Mouse (Mus musculus) hindbrain, embryonic 10.5 days (tissue): ENCODE measurements around the gene Tmem159. TPM values are rescaled to one million over a fixed set of nuclear protein-coding genes. Genes with fewer than 3 reads are reported as not detected.

Experiments
- DNase-seq: peaks from one replicate; pipeline ENCODE4 v3.0.0-alpha.2; 2017; ENCODE audit warnings: low spot score
- H3K27ac ChIP-seq: fragments of 300-500 bp; sonication (generic); 2 replicates; pipeline ENCODE4 v1.5.1; 2016; ENCODE audit warnings: mild to moderate bottlenecking, moderate library complexity
- H3K27me3 ChIP-seq: fragments of 300-500 bp; sonication (generic); 2 replicates; pipeline ENCODE4 v1.6.1; 2016; ENCODE audit warnings: mild to moderate bottlenecking; ENCODE audit not compliant: poor library complexity, insufficient read depth, severe bottlenecking
- H3K36me3 ChIP-seq: fragments of 300-500 bp; sonication (generic); 2 replicates; pipeline ENCODE4 v1.6.1; 2016; ENCODE audit warnings: mild to moderate bottlenecking, moderate library complexity
- H3K4me1 ChIP-seq: fragments of 300-500 bp; sonication (generic); replicated peaks from 2 replicates; pipeline ENCODE4 v1.6.1; 2016; ENCODE audit warnings: mild to moderate bottlenecking
- H3K4me3 ChIP-seq: fragments of 300-500 bp; sonication (generic); 2 replicates; pipeline ENCODE4 v1.5.1; 2016; ENCODE audit warnings: mild to moderate bottlenecking, moderate library complexity
- H3K9me3 ChIP-seq: fragments of 300-500 bp; sonication (generic); 2 replicates; pipeline ENCODE4 v1.6.1; 2016; ENCODE audit warnings: mild to moderate bottlenecking, moderate library complexity
- WGBS: fragments of 180-500 bp; shearing (Covaris S2); methylation state at CpG from one replicate; pipeline ENCODE4 v1.1.7; 2016; 5-methylcytosine and 5-hydroxymethylcytosine counted together
- polyA plus RNA-seq: library from polyadenylated mRNA; unstranded; fragments of >200 nt; fragmentation: Nextera tagmentation; extraction: Ambion mirVana; gene quantifications from 2 replicates; pipeline ENCODE4 v1.2.1, GENCODE M21; 2016

The Tmem159 gene
- 25.1 and 27.3 TPM in 2 replicates for polyA plus RNA-seq

DNA sequence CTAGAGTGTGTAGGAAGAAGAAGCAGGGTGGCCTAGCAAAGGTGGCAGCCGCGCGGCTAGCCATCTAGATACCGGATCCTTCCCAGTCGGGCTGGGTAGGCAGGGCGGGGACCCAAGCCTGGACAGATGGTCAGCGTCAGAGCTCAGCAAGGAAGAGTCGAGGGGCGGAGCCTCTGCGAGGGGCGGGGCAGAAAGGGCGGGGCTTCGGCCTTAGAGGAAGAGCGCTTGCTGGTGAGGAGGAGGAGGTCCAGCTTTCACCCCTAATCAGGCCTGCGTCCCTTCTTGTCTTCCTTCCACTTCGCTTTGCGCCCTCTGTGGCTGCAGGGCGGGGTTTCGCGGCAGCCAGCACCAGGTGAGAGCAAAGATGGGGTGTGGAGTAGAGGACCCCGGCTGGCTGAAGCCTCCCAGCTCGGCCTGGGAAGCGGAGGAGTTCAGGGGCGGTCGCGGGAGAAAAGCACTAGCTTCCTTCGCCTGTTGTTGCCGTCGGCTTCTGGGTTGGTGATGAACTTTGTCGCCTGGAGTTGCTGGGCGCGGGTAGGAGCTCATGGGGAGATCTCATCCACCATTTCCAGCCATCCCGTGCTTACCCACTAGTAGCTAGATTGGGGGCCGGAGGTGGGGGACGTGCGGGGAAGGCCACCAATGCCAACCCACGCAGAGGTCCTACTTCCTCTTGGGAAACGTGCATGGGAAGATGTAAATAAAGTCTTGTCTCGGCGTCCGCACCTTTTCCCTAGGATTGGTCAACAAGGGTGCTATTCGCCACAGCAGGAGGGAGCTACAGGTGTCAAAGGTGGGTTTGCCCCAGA is at the start of gene Tmem159:
Gene Tmem159 (plus strand): TSS at position 190 of the 809 bp plus-strand sequence.
- H3K4me3 ChIP-seq, result peak within 1 kb of the TSS; percentile 69
- H3K27me3 ChIP-seq, result no peaks in the 10 kb centered on the region
- WGBS, result 2% methylated on average over 42 of the region's 42 CpGs
- peaks cover 19% of the 10 kb centered on the region for H3K4me1 ChIP-seq
- peak; percentile 93 for DNase-seq
- H3K36me3 ChIP-seq, result 0 out of 2 replicates have a peak, but pooled peaks cover 3% of the 10 kb centered on the region
- no peaks in the 10 kb centered on the region for H3K9me3 ChIP-seq
- H3K27ac ChIP-seq, result peak within 1 kb of the TSS; percentile 84

DNA sequence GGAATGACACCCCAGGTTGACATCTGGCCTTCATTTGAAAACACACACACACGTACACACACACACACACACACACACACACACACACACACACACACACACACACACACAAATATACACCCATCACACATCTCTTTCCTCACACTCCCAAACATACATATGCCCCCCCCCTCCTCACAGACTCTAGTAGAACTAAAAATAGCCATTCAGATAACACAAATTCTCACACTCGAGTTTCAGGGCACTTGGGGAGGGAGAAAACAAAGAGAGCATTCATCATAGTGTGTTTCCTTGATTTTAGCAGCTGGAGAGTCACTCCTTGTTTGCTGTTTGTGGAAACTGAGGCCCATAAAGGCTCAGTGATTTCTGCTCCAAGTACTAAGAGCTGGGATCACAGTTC is 48.1 kb upstream of the Tmem159 start:
- 37% methylated on average over 2 of the region's 2 CpGs for WGBS
- DNase-seq, result no peak
- Histone ChIP-seq H3K36me3 (no peaks in the 10 kb centered on the region), H3K4me1 (no peaks in the 10 kb centered on the region), H3K4me3 (no peak overlapping the region), H3K27me3 (no peaks in the 10 kb centered on the region), H3K9me3 (no peaks in the 10 kb centered on the region), H3K27ac (no peak overlapping the region)

DNA sequence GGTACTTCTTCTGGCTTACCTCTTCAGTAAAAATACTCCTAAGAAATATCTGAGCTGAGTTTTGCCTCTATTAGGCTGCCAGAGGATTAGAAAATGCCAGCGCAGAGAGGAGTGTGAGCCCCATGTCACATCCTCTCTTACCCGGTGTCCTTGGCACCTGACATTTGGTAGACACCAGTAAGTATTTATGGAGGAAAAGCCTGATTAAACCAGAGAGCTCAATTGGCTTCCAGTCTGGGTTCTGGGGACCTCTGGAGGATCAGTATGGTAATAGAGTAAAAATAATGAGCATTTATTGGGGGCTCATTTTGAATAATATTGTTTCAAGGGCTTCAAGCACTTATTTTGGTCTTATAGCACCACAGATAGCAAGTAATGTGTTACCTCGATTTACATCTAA is 46.7 kb upstream of the Tmem159 start:
- DNase-seq, result no peak
- WGBS, result 87% methylated on average over 3 of the region's 3 CpGs

DNA sequence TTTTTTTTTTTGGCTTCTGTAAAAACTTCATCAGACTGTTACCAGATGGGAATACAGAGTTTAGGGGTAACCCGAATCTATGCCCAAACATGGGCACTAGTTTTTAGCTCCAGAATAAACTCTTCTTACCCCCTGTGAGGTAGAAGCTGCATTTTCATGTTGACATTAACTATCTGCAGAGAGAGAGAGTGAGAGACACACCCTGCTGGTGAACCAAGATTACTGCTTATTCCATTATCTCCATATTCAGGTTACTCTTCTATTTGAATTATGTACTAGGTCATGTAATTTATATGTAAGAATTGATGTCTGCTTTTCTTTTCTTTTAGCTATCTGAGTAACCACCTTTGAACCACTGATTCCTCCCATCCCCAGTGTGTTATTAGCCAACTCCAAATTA is 38.1 kb upstream of the Tmem159 start:
- no peak overlapping the region for H3K4me3 ChIP-seq
- WGBS, result 83% methylated on average over 1 of the region's 1 CpGs
- no peak overlapping the region for H3K27ac ChIP-seq
- DNase-seq, result no peak
- H3K9me3 ChIP-seq, result no peaks in the 10 kb centered on the region
- H3K27me3 ChIP-seq, result no peaks in the 10 kb centered on the region
- peaks cover 2% of the 10 kb centered on the region; the same call in 1 of the 2 replicates for H3K4me1 ChIP-seq
- H3K36me3 ChIP-seq, result no peaks in the 10 kb centered on the region

More for the DNA sequence above, 46.7 kb upstream of the Tmem159 start:
- H3K9me3 ChIP-seq, result no peaks in the 10 kb centered on the region
- no peaks in the 10 kb centered on the region for H3K4me1 ChIP-seq
- no peak overlapping the region for H3K4me3 ChIP-seq
- no peaks in the 10 kb centered on the region for H3K36me3 ChIP-seq
- H3K27ac ChIP-seq, result no peak overlapping the region
- no peaks in the 10 kb centered on the region for H3K27me3 ChIP-seq

DNA sequence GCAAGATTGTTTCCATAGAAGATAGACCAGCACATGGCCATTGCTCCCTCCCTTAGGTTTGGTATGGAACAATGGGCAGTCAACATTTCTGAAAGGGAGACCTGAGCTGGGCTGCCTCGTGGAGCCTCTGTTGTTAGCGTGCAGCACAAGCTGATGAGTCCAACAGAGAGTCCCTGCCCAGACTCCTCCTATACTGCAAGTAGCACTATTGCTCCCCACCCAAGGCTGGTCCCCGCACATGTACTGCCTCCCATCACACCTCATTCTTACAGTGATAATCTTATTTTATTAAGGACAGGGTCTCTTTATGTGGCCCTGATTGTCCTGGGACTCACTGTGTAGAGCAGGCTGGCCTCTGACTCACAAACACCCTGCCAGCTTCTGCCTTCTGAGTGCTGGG is 34.0 kb upstream of the Tmem159 start:
- 89% methylated on average over 3 of the region's 3 CpGs for WGBS
- Histone ChIP-seq H3K9me3 (no peaks in the 10 kb centered on the region), H3K4me3 (no peak overlapping the region), H3K27me3 (no peaks in the 10 kb centered on the region), H3K4me1 (peaks cover 8% of the 10 kb centered on the region; the same call in 1 of the 2 replicates), H3K36me3 (no peaks in the 10 kb centered on the region), H3K27ac (no peak overlapping the region)
- DNase-seq, result no peak

DNA sequence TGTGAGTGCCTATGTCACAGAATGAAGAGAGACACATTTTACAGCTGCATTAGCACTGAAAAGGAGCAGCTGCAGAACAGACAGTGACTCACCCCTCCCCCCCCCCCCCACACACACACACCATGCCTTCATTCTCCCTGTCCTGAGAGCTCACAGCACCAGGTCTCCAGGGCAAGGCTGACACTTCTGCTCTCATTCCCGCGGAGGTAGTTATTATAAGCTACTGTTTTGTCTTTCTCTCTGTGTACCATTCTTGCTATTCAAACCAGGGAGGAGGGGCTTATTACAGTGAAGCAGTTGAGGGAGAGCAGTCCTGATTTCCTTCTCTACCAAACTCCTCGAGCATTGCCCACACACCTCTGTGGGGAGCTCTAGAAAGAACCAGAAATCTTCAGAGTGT is 33.0 kb upstream of the Tmem159 start:
- Histone ChIP-seq H3K9me3 (no peaks in the 10 kb centered on the region), H3K27ac (no peak overlapping the region), H3K4me3 (no peak overlapping the region), H3K36me3 (no peaks in the 10 kb centered on the region), H3K4me1 (peaks cover 8% of the 10 kb centered on the region; the same call in 1 of the 2 replicates), H3K27me3 (no peaks in the 10 kb centered on the region)
- 38% methylated on average over 3 of the region's 3 CpGs for WGBS
- DNase-seq, result peak; percentile 15

DNA sequence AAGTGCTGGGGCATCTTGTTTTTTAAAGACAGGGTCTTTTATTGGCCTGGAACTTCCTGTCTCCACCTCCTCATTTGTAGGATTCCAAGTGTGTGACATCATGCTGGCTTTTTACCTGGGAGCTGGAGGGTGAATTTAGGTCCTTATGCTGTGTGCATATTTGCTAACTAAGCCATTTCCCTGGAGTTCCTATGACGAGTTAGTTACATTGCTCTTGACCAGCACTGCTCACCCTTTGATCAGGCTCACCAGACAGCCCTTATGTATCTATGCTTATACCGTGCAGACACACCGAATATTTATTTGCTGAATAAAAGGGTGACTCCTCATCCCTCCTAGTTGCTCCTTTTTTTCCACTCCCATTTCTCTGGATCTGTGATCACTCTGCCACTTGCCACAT is 22.0 kb upstream of the Tmem159 start:
- Histone ChIP-seq H3K4me3 (no peak overlapping the region), H3K27ac (no peak overlapping the region), H3K9me3 (no peaks in the 10 kb centered on the region), H3K27me3 (no peaks in the 10 kb centered on the region), H3K36me3 (no peaks in the 10 kb centered on the region), H3K4me1 (no peaks in the 10 kb centered on the region)
- 83% methylated on average over 3 of the region's 3 CpGs for WGBS
- no peak for DNase-seq

DNA sequence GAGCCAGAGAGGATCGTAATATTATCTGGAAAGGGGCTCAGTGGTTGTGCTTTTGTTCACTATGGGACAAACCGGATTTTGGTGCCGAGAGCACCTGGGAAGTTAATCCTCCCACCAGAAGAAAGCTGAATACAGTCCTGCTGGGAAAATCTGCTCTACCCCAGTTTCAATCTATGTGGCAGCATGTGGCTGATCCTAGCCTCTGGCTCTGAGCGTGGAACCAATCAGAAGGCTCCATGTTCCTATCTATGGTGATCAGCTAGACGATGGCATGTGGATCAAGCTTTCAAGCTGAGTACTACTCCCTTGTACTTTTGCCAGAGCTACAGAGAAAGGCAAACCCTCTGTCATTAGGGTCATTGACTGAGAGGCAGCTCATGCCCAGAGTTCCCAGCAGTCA is 9.1 kb upstream of the Tmem159 start:
- Histone ChIP-seq H3K27me3 (no peaks in the 10 kb centered on the region), H3K4me3 (no peak overlapping the region), H3K4me1 (0 out of 2 replicates have a peak, but pooled peaks cover 6% of the 10 kb centered on the region), H3K9me3 (no peaks in the 10 kb centered on the region), H3K36me3 (no peaks in the 10 kb centered on the region), H3K27ac (no peak overlapping the region)
- DNase-seq, result no peak
- WGBS, result 38% methylated on average over 5 of the region's 5 CpGs

DNA sequence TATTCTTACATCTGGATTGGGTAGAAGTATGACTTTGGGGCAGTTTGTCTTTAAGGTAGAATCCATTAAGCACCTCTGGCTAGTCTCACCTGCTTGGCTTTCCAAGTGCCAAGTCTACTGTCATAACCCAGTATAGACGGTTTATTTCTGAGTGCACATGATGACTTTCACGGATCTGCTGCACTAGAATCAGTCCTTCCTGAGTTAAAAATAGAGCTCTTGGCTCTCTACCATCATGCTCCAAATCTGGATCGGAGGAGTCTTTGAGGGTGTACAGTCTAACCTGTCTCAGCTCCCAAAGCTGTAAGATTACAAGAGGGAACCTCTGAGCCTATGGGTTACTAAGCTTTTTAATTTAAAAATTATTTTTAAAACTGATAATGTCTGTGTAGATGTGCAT is 7.9 kb upstream of the Tmem159 start:
- 0 out of 2 replicates have a peak, but pooled peaks cover 6% of the 10 kb centered on the region for H3K4me1 ChIP-seq
- H3K36me3 ChIP-seq, result no peaks in the 10 kb centered on the region
- DNase-seq, result no peak
- H3K27ac ChIP-seq, result no peak overlapping the region
- no peaks in the 10 kb centered on the region for H3K27me3 ChIP-seq
- 92% methylated on average over 3 of the region's 3 CpGs for WGBS
- no peaks in the 10 kb centered on the region for H3K9me3 ChIP-seq
- no peak overlapping the region for H3K4me3 ChIP-seq

DNA sequence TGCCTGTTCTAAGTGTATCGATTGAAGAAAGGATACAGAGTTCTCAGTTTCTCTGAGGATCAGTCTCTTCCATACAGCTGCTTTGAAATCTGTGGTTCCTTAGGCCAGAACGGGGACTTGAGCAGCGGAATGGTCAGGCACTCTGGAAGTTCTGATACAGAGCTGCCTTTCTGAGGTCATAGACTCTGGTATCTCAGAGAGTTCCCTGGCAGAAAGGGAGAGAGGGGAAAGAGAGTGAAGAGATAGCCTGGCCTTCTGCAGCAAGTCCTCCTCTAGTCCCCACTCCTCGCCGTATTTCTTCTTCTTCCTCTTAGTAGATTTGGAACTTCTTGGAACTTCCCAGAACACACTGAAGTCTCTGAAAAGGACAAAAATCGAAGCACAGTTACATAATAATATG is 7.0 kb upstream of the Tmem159 start, which contains the start of gene Dnah3:
Gene Dnah3 (minus strand): TSS at position 101 of the 400 bp plus-strand sequence.
- WGBS, result 87% methylated on average over 6 of the region's 6 CpGs

DNA sequence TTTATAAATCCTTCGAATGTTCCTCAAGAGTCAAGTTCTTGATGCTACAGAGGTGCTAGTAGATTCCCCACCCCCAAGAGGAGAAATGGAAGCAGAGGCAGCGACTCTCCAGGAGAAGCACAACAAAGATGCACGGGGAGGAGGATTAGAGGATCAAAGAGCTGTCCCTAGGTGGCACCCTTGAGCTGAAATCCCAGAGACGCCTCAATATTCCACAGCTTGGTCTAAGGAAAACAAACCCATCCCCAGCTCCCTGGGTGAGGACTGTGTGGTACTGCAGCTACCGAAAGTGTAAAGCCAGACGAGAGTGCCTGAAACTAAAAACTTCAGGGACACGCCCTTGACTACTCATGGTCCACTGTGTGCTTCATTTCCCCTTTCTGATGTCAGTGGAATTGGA is 4.3 kb upstream of the Tmem159 start:
- 10% methylated on average over 7 of the region's 7 CpGs for WGBS
- Histone ChIP-seq H3K36me3 (no peaks in the 10 kb centered on the region), H3K4me3 (no peak overlapping the region), H3K9me3 (no peaks in the 10 kb centered on the region), H3K4me1 (peaks cover 15% of the 10 kb centered on the region; the same call in 1 of the 2 replicates), H3K27me3 (no peaks in the 10 kb centered on the region), H3K27ac (no peak overlapping the region)
- peak; percentile 61 for DNase-seq

More for the DNA sequence above, 7.0 kb upstream of the Tmem159 start, which contains the start of gene Dnah3:
- Histone ChIP-seq H3K27ac (no peak within 1 kb of the TSS), H3K4me1 (0 out of 2 replicates have a peak, but pooled peaks cover 6% of the 10 kb centered on the region), H3K9me3 (no peaks in the 10 kb centered on the region), H3K4me3 (no peak within 1 kb of the TSS), H3K36me3 (no peaks in the 10 kb centered on the region), H3K27me3 (no peaks in the 10 kb centered on the region)
- no peak for DNase-seq

DNA sequence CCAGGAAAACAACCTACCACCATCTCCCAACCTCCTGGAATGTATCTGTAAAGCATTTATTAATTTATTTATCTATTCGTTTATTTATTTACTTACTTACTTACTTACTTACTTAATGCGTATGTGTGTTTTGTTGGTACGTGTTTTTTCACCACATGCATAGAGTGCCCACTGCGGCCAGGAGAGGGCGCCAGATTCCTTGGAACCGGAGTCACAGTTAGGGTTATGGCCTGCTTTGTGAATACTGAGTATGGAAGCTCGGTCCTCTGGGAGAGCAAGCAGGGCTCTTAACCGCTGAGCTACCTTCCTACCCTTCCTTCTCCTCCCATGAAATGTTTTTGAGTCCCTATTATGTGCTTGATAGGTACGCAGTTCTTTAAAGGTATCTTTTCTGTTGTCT is 3.8 kb upstream of the Tmem159 start:
- WGBS, result 19% methylated on average over 9 of the region's 9 CpGs
- H3K4me3 ChIP-seq, result no peak overlapping the region

DNA sequence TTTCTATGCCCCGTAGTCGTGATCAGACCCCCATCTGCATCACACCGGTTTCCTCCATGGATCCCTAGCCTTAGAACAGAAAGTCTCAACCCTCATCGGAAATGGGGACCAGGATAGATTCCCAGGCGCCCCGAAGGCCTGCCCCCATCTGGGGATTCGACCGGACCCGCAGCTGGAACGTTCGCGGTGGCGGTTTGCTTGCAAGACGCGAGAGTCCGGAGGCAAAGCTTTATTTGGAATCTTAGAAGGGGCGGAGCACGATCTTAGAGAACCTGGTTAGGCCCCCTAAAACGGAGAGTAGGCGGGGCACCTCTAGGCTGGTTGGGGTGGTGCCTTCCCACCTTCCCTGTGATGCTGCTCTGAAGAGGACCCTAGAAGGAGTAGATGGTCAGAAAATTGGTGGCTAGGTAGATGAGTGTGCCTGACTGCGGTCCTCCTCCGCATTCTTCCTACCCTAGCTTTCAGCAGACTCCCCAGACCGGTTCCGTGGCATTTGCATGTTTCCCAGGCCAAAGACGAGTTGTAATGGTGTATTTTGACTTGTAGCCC is 940 bp downstream of the Tmem159 start:
- Histone ChIP-seq H3K27me3 (no peaks in the 10 kb centered on the region), H3K4me3 (peak overlapping the region; percentile 69), H3K27ac (peak overlapping the region; percentile 84; the same call in 1 of the 2 replicates), H3K36me3 (0 out of 2 replicates have a peak, but pooled peaks cover 3% of the 10 kb centered on the region), H3K9me3 (no peaks in the 10 kb centered on the region), H3K4me1 (peaks cover 17% of the 10 kb centered on the region)
- DNase-seq, result peak; percentile 36
- 3% methylated on average over 25 of the region's 25 CpGs for WGBS

More for the DNA sequence above, 3.8 kb upstream of the Tmem159 start:
- H3K27me3 ChIP-seq, result no peaks in the 10 kb centered on the region
- peaks cover 17% of the 10 kb centered on the region for H3K4me1 ChIP-seq
- H3K36me3 ChIP-seq, result no peaks in the 10 kb centered on the region
- peak; percentile 71 for DNase-seq
- H3K27ac ChIP-seq, result no peak overlapping the region
- no peaks in the 10 kb centered on the region for H3K9me3 ChIP-seq
